Mouse (Mus musculus): ENCODE measurements around the gene Lamp2. TPM values are rescaled to one million over a fixed set of nuclear protein-coding genes. Genes with fewer than 3 reads are reported as not detected.

Lamp2 gene
- total and polyA plus RNA-seq, 2 experiments from 2014 or later = 113 to 135 TPM

DNA sequence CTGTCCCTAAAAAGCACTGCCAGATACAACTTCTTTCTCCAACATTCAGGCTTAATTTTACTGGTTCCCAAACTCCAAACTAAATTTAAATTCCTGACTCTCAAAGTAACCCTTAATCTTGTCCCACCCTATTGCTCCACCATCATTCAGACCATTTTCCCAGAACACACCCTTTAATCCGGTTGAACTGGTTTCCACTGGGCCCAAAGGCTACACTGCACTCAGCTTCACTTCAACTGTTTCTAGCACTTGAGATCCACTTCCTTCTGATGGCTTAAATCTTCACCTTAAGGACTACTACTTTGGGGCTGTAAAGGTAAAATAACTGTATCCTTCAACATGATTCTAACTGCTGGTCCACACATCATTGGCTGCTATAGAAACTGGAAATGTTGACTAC, 10.5 kb downstream of the Lamp2 start:
- Histone ChIP-seq H3K4me2 (ENCODE audit: low read depth, low read length) (no peak overlapping the region), H3K27me3 (ENCODE audit: control insufficient read depth, insufficient read depth, low read length) (no peaks in the 10 kb centered on the region), H3K9ac (replicated peaks; ENCODE audit: low read depth, low read length) (no peak overlapping the region), H3K4me1 (ENCODE audit: control insufficient read depth, insufficient read depth) (no peaks in the 10 kb centered on the region), H3K27ac (ENCODE audit: low read depth) (no peak overlapping the region), H3K4me3 (ENCODE audit: low read depth, low read length) (no peak overlapping the region), H3K36me3 (replicated peaks; ENCODE audit: control insufficient read depth, insufficient read depth, low read length) (peaks cover 14% of the 10 kb centered on the region), H3K9me3 (replicated peaks; ENCODE audit: control insufficient read depth, low read length) (no peaks in the 10 kb centered on the region)
- no peak for ATAC-seq (ENCODE audit: insufficient read depth, low read depth)
- no peak for DNase-seq (ENCODE audit: low spot score)
- TF ChIP-seq CTCF (IDR thresholded peaks at IDR 0.05; ENCODE audit: low read depth) = no peak
- no peak for TF ChIP-seq EP300 (IDR thresholded peaks at IDR 0.05; ENCODE audit: low read depth)
- 69% methylated on average over 1 of the region's 1 CpGs for WGBS

DNA sequence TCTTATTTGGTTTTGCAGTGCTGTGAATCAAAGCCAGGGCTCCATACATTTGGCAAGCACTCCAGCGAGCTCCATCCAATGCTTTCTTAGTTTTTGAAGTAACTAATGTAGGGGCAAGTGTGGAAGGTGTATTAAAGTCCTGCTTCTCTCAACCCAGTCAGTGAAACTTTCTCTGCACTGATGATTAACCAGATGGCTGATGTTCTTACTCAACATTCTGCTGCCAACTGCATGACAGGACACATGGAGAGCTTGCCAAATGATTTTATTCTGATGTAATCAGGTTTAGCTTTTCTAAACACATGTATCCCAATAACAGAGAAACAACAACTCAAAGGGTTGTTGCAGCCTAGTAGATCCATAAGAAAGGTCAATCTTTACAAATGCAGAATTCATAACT, 13.8 kb downstream of the Lamp2 start:
- DNase-seq (ENCODE audit: low spot score) (no peak), ATAC-seq (ENCODE audit: insufficient read depth, low read depth) (no peak)
- 0 out of 2 replicates have a peak, but pooled peaks cover 4% of the 10 kb centered on the region for H3K36me3 ChIP-seq (replicated peaks; ENCODE audit: control insufficient read depth, insufficient read depth, low read length)
- H3K27ac ChIP-seq (ENCODE audit: low read depth) = no peak overlapping the region
- no peak for TF ChIP-seq CTCF (IDR thresholded peaks at IDR 0.05; ENCODE audit: low read depth)
- no peak for TF ChIP-seq EP300 (IDR thresholded peaks at IDR 0.05; ENCODE audit: low read depth)
- H3K4me3 ChIP-seq (ENCODE audit: low read depth, low read length) = no peak overlapping the region
- no peaks in the 10 kb centered on the region for H3K4me1 ChIP-seq (ENCODE audit: control insufficient read depth, insufficient read depth)
- no peak overlapping the region for H3K9ac ChIP-seq (replicated peaks; ENCODE audit: low read depth, low read length)
- H3K27me3 ChIP-seq (ENCODE audit: control insufficient read depth, insufficient read depth, low read length) = no peaks in the 10 kb centered on the region
- no peaks in the 10 kb centered on the region for H3K9me3 ChIP-seq (replicated peaks; ENCODE audit: control insufficient read depth, low read length)
- 88% methylated on average over 1 of the region's 1 CpGs for WGBS
- no peak overlapping the region for H3K4me2 ChIP-seq (ENCODE audit: low read depth, low read length)

DNA sequence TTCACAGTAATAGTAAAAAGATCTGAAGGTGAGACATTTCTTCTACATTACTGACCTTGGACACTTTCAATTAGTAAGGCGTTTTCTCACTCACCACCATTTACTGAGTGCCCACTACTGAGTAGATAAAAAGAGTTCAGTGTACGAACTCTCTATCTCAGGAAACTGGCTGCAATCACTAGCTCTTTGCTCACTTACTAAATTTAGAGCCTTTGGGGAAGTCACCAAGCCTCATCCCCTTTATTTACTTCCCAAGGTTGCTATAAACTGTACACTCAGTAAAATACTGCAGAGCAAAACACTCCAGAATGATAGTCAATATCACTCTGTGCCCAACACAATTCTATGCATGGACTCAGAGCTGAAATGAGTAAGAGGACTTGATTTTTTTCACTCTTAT, 16.6 kb downstream of the Lamp2 start:
- Histone ChIP-seq H3K27me3 (ENCODE audit: control insufficient read depth, insufficient read depth, low read length) (no peaks in the 10 kb centered on the region), H3K4me1 (ENCODE audit: control insufficient read depth, insufficient read depth) (peaks cover 4% of the 10 kb centered on the region; the same call in 1 of the 2 replicates), H3K4me3 (ENCODE audit: low read depth, low read length) (no peak overlapping the region), H3K4me2 (ENCODE audit: low read depth, low read length) (no peak overlapping the region), H3K9ac (replicated peaks; ENCODE audit: low read depth, low read length) (no peak overlapping the region), H3K27ac (ENCODE audit: low read depth) (peak overlapping the region; percentile 48), H3K36me3 (replicated peaks; ENCODE audit: control insufficient read depth, insufficient read depth, low read length) (0 out of 2 replicates have a peak, but pooled peaks cover 6% of the 10 kb centered on the region), H3K9me3 (replicated peaks; ENCODE audit: control insufficient read depth, low read length) (no peaks in the 10 kb centered on the region)
- TF ChIP-seq CTCF (IDR thresholded peaks at IDR 0.05; ENCODE audit: low read depth) = no peak
- no peak for TF ChIP-seq EP300 (IDR thresholded peaks at IDR 0.05; ENCODE audit: low read depth)
- DNase-seq (ENCODE audit: low spot score) (peak; percentile 58), ATAC-seq (ENCODE audit: insufficient read depth, low read depth) (peak; percentile 73; the same call in 1 of the 2 replicates)
- 20% methylated on average over 2 of the region's 2 CpGs for WGBS

DNA sequence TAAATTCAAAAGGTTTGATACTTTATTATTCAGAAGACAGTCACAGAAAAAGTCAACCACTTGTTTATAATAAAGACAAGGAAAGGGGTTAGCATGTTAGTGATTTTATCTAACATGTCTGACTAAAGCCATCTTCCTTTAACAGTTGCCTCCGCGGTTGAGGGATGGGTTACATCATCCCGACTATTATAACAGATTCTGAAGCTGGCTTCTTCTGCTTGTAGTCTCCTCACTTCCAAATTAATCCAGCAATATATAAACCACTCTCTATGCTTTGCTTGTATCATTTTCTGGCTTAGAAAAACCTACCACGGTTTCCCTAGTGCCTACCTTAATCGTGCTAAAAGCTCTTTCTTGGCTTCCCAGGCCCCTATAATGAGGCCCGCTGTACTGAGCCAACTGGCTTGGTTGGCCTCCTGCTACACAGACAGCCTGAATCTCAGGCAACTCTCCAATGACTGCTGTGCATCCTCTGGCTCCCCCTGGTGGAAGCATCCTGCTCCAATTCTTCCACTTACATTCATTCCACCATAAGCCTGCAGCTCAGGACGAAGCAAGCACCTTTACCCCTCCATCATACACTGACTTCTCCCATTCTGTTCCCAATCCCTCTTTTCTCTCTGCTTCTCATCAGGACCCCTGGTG, 18.0 kb downstream of the Lamp2 start:
- H3K36me3 ChIP-seq (replicated peaks; ENCODE audit: control insufficient read depth, insufficient read depth, low read length) = 0 out of 2 replicates have a peak, but pooled peaks cover 6% of the 10 kb centered on the region
- no peak overlapping the region for H3K9ac ChIP-seq (replicated peaks; ENCODE audit: low read depth, low read length)
- ATAC-seq (ENCODE audit: insufficient read depth, low read depth) (peak; percentile 78), DNase-seq (ENCODE audit: low spot score) (peak; percentile 65)
- no peak overlapping the region for H3K4me3 ChIP-seq (ENCODE audit: low read depth, low read length)
- TF ChIP-seq EP300 (IDR thresholded peaks at IDR 0.05; ENCODE audit: low read depth) (no peak), CTCF (IDR thresholded peaks at IDR 0.05; ENCODE audit: low read depth) (peak; percentile 82)
- 35% methylated on average over 7 of the region's 7 CpGs for WGBS
- H3K4me1 ChIP-seq (ENCODE audit: control insufficient read depth, insufficient read depth) = peaks cover 4% of the 10 kb centered on the region; the same call in 1 of the 2 replicates
- H3K9me3 ChIP-seq (replicated peaks; ENCODE audit: control insufficient read depth, low read length) = no peaks in the 10 kb centered on the region
- peak overlapping the region; percentile 15; the same call in 1 of the 2 replicates for H3K27ac ChIP-seq (ENCODE audit: low read depth)
- H3K4me2 ChIP-seq (ENCODE audit: low read depth, low read length) = no peak overlapping the region
- no peaks in the 10 kb centered on the region for H3K27me3 ChIP-seq (ENCODE audit: control insufficient read depth, insufficient read depth, low read length)

DNA sequence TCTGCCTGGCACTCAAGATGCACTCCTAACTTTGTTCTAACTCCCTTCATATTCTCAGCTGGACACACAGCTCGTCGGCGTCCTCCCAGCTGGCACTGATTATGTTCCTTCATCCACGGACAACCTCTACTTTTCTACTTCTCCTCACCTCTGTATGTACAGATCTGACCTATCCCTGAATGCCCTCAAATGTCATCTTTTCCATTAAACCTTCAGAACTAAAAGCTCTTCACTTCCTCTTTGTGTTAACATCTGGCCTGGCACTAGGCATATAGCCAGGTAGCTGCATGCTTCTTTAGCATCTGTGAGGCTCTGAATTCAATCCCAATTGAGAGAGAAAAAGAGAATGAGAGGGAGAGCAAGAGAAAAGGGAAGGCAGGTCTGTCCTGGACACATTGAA, 26.8 kb downstream of the Lamp2 start:
- no peaks in the 10 kb centered on the region for H3K4me1 ChIP-seq (ENCODE audit: control insufficient read depth, insufficient read depth)
- DNase-seq (ENCODE audit: low spot score) (no peak), ATAC-seq (ENCODE audit: insufficient read depth, low read depth) (no peak)
- no peaks in the 10 kb centered on the region for H3K9me3 ChIP-seq (replicated peaks; ENCODE audit: control insufficient read depth, low read length)
- no peaks in the 10 kb centered on the region for H3K27me3 ChIP-seq (ENCODE audit: control insufficient read depth, insufficient read depth, low read length)
- no peak overlapping the region for H3K9ac ChIP-seq (replicated peaks; ENCODE audit: low read depth, low read length)
- TF ChIP-seq EP300 (IDR thresholded peaks at IDR 0.05; ENCODE audit: low read depth) (no peak), CTCF (IDR thresholded peaks at IDR 0.05; ENCODE audit: low read depth) (no peak)
- no peak overlapping the region for H3K4me2 ChIP-seq (ENCODE audit: low read depth, low read length)
- H3K4me3 ChIP-seq (ENCODE audit: low read depth, low read length) = no peak overlapping the region
- H3K36me3 ChIP-seq (replicated peaks; ENCODE audit: control insufficient read depth, insufficient read depth, low read length) = peaks cover 38% of the 10 kb centered on the region
- no peak overlapping the region for H3K27ac ChIP-seq (ENCODE audit: low read depth)
- 87% methylated on average over 4 of the region's 4 CpGs for WGBS

All from heart, postnatal 0 days (tissue).